Mouse (Mus musculus) lung, postnatal 0 days (tissue): Measurements from ENCODE around the gene Mindy2. TPM values are rescaled to one million over a fixed set of nuclear protein-coding genes. Genes with fewer than 3 reads are reported as not detected.

Experiments used
- ATAC-seq: fragments of 200-750 bp; cut with Nextera tagmentation; 2 replicates; pipeline ENCODE4 v1.8.0; 2017; ENCODE audit warnings: moderate library complexity
- DNase-seq: peaks from one replicate; pipeline ENCODE4 v3.0.0-alpha.2; 2016; ENCODE audit warnings: low spot score
- H3K27ac ChIP-seq: fragments of 300-500 bp; sonication (generic); 2 replicates; pipeline ENCODE4 v1.5.1; 2014; ENCODE audit warnings: antibody characterized with exemption, mild to moderate bottlenecking, low read length, mixed read lengths
- H3K27me3 ChIP-seq: fragments of 300-500 bp; sonication (generic); replicated peaks from 2 replicates; pipeline ENCODE4 v1.6.1; 2014; ENCODE audit warnings: low read length, mixed read lengths; ENCODE audit not compliant: insufficient read depth
- H3K36me3 ChIP-seq: fragments of 300-500 bp; sonication (generic); 2 replicates; pipeline ENCODE4 v1.6.1; 2014; ENCODE audit warnings: low read length, mixed read lengths; ENCODE audit not compliant: insufficient read depth
- H3K4me1 ChIP-seq: fragments of 300-500 bp; sonication (generic); 2 replicates; pipeline ENCODE4 v1.6.1; 2014; ENCODE audit warnings: antibody characterized with exemption, low read depth, low read length, mixed read lengths; ENCODE audit not compliant: insufficient read depth
- H3K4me2 ChIP-seq: fragments of 300-500 bp; sonication (generic); replicated peaks from 2 replicates; pipeline ENCODE4 v1.6.1; 2014; ENCODE audit warnings: low read depth, mild to moderate bottlenecking, low read length, moderate library complexity, mixed read lengths
- H3K4me3 ChIP-seq: fragments of 300-500 bp; sonication (generic); 2 replicates; pipeline ENCODE4 v1.5.1; 2014; ENCODE audit warnings: low read depth, low read length
- H3K9ac ChIP-seq: fragments of 300-500 bp; sonication (generic); replicated peaks from 2 replicates; pipeline ENCODE4 v1.6.1; 2014; ENCODE audit warnings: low read depth, mild to moderate bottlenecking
- H3K9me3 ChIP-seq: fragments of 300-500 bp; sonication (generic); 2 replicates; pipeline ENCODE4 v1.6.1; 2016; ENCODE audit warnings: low read length, mixed read lengths
- CTCF ChIP-seq: IDR thresholded peaks from 2 replicates; pipeline ENCODE4 v1.5.1; 2016; ENCODE audit warnings: antibody characterized with exemption, mild to moderate bottlenecking
- EP300 ChIP-seq: IDR thresholded peaks from 2 replicates; pipeline ENCODE4 v1.6.1; 2016; ENCODE audit warnings: antibody characterized with exemption, mild to moderate bottlenecking, control low read depth
- WGBS: fragments of 180-500 bp; shearing (Covaris S2); extraction: QIAGEN DNeasy Blood & Tissue Kit; methylation state at CpG from one replicate; pipeline ENCODE4 v1.1.7; 2014; 5-methylcytosine and 5-hydroxymethylcytosine counted together
- polyA plus RNA-seq: library from polyadenylated mRNA; unstranded; fragments of >200 nt; fragmentation: Nextera tagmentation; extraction: Ambion mirVana; gene quantifications from 2 replicates; pipeline ENCODE4 v1.2.1, GENCODE M21; 2015

Mindy2 gene
- polyA plus RNA-seq, 1 experiment from 2014 or later, result 18.9 TPM

GRCm38 (mm10) chr9:70679132-70680091, 22.4 kb upstream of the Mindy2 start:
- Histone ChIP-seq H3K27ac (peak overlapping the region; percentile 98), H3K9me3 (no peaks in the 10 kb centered on the region), H3K27me3 (no peaks in the 10 kb centered on the region), H3K4me1 (peaks cover 4% of the 10 kb centered on the region; the same call in 1 of the 2 replicates), H3K4me2 (peak overlapping the region; percentile 82), H3K9ac (peak overlapping the region; percentile 95), H3K36me3 (no peaks in the 10 kb centered on the region), H3K4me3 (peak overlapping the region; percentile 89)
- ATAC-seq (peak; percentile 64), DNase-seq (peak; percentile 64)
- TF ChIP-seq CTCF (no peak), EP300 (no peak)
- WGBS, result under 1% methylated on average over 81 of the region's 103 CpGs

- TF ChIP-seq EP300 (no peak), CTCF (no peak)
- no peaks in the 10 kb centered on the region for H3K9me3 ChIP-seq
- H3K4me2 ChIP-seq, result peak within 1 kb of the TSS; percentile 82
- H3K4me3 ChIP-seq, result peak within 1 kb of the TSS; percentile 89
- H3K27ac ChIP-seq, result peak within 1 kb of the TSS; percentile 98
- ATAC-seq (peak; percentile 99), DNase-seq (peak; percentile 100)
- H3K4me1 ChIP-seq, result peaks cover 4% of the 10 kb centered on the region; the same call in 1 of the 2 replicates
- peak within 1 kb of the TSS; percentile 95 for H3K9ac ChIP-seq
- WGBS, result 2% methylated on average over 30 of the region's 48 CpGs
- no peaks in the 10 kb centered on the region for H3K36me3 ChIP-seq
- no peaks in the 10 kb centered on the region for H3K27me3 ChIP-seq
These were observed 21.7 kb upstream of the Mindy2 start, which contains the start of gene Adam10 for GRCm38 (mm10) chr9:70678682-70679131. Gene Adam10 (plus strand): TSS chr9:70678997.

GRCm38 (mm10) chr9:70675961-70676360, 19.0 kb upstream of the Mindy2 start:
- Histone ChIP-seq H3K27ac (no peak overlapping the region), H3K36me3 (no peaks in the 10 kb centered on the region), H3K4me2 (no peak overlapping the region), H3K9ac (no peak overlapping the region), H3K4me1 (peaks cover 4% of the 10 kb centered on the region; the same call in 1 of the 2 replicates), H3K9me3 (no peaks in the 10 kb centered on the region), H3K27me3 (no peaks in the 10 kb centered on the region), H3K4me3 (no peak overlapping the region)
- DNase-seq (no peak), ATAC-seq (no peak)
- WGBS, result 85% methylated on average over 5 of the region's 5 CpGs
- no peak for TF ChIP-seq EP300
- TF ChIP-seq CTCF, result peak; percentile 24; the same call in 1 of the 2 replicates

- Histone ChIP-seq H3K9me3 (no peaks in the 10 kb centered on the region), H3K4me3 (no peak overlapping the region), H3K9ac (no peak overlapping the region), H3K36me3 (no peaks in the 10 kb centered on the region), H3K4me2 (no peak overlapping the region), H3K27ac (no peak overlapping the region), H3K27me3 (no peaks in the 10 kb centered on the region), H3K4me1 (peaks cover 3% of the 10 kb centered on the region; the same call in 1 of the 2 replicates)
- no peak for ATAC-seq
- WGBS, result 76% methylated on average over 4 of the region's 4 CpGs
- DNase-seq, result no peak
- no peak for TF ChIP-seq CTCF
- TF ChIP-seq EP300, result no peak
These were observed 18.1 kb upstream of the Mindy2 start for GRCm38 (mm10) chr9:70675117-70675516.

DNA sequence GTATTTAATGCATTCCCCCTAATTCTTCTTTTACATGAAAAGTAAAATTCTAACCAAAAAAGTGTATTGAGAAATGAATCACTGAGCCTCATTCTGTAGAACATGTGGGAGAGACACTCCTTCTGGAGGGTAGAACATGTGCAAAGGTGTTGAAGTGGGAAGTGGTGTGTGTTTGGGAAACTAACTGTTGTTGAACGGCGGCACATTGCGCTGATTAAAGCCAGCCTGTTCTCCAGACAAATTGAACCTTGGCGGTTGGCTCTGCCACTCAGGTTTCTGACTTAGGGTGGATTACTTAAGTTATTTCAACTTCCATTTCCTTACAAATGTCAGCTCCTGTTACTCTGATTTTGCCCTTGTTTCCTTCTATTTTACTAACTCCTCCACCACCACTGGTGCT, 16.7 kb upstream of the Mindy2 start:
- TF ChIP-seq CTCF (no peak), EP300 (no peak)
- Histone ChIP-seq H3K27ac (no peak overlapping the region), H3K4me1 (no peaks in the 10 kb centered on the region), H3K4me2 (no peak overlapping the region), H3K9me3 (no peaks in the 10 kb centered on the region), H3K27me3 (no peaks in the 10 kb centered on the region), H3K4me3 (no peak overlapping the region), H3K36me3 (no peaks in the 10 kb centered on the region), H3K9ac (no peak overlapping the region)
- DNase-seq (no peak), ATAC-seq (no peak)
- WGBS, result 77% methylated on average over 4 of the region's 4 CpGs

- TF ChIP-seq EP300, result no peak
- peak; percentile 77 for TF ChIP-seq CTCF
- 13% methylated on average over 10 of the region's 10 CpGs for WGBS
- H3K4me2 ChIP-seq, result no peak overlapping the region
- DNase-seq, result peak; percentile 73
- H3K27me3 ChIP-seq, result no peaks in the 10 kb centered on the region
- no peaks in the 10 kb centered on the region for H3K9me3 ChIP-seq
- H3K4me3 ChIP-seq, result no peak overlapping the region
- peak; percentile 70 for ATAC-seq
- H3K36me3 ChIP-seq, result no peaks in the 10 kb centered on the region
- H3K4me1 ChIP-seq, result no peaks in the 10 kb centered on the region
- H3K27ac ChIP-seq, result peak overlapping the region; percentile 17; the same call in 1 of the 2 replicates
- no peak overlapping the region for H3K9ac ChIP-seq
These were observed 15.0 kb upstream of the Mindy2 start for GRCm38 (mm10) chr9:70671772-70672579.
